Mouse (Mus musculus) Patski (cell line): Measurements from ENCODE around the gene Grn. TPM values are rescaled to one million over a fixed set of nuclear protein-coding genes. Genes with fewer than 3 reads are reported as not detected.
"Not testable (repeated sequence)": the region's sequence is repeated elsewhere in the genome, so short reads cannot be mapped to it uniquely, and the experiment has no call there.

Experiments
- ATAC-seq: fragments of 100-300 bp; one replicate; pipeline ENCODE4 v1.8.0; 2021
- CTCF ChIA-PET: fragments of 350-600 bp; sonication (Branson Sonifier 250); formaldehyde crosslinking; loops from one replicate; lab custom pipeline; 2022; ENCODE audit warnings: inconsistent platforms; lab: Charles Lee
- POLR2A ChIA-PET: fragments of 350-600 bp; sonication (Branson Sonifier 250); formaldehyde crosslinking; loops from one replicate; lab custom pipeline; 2022; ENCODE audit warnings: antibody characterized with exemption, inconsistent platforms; lab: Charles Lee
- DNase-seq: peaks from one replicate; pipeline ENCODE4 v3.0.0-alpha.2; 2011; ENCODE audit warnings: low read depth, low spot score
- H3K27me3 ChIP-seq: fragments of 371-371 bp; one replicate; pipeline ENCODE4 v1.5.1; 2021
- CTCF ChIP-seq: fragments of 100-300 bp; IDR thresholded peaks from one replicate; pipeline ENCODE4 v1.5.1; 2021
- in situ Hi-C: fragments of 300-500 bp; cut with MboI; formaldehyde crosslinking; loops from 3 replicates; pipeline ENCODE4 v1.11.1; 2018; ENCODE audit warnings: low pct_unique_long_range_greater_than_20kb, mixed read lengths
- polyA plus RNA-seq: library from polyadenylated mRNA; unstranded; gene quantifications from one replicate; pipeline ENCODE4 v1.2.3, GENCODE M21; 2021

The Grn gene
- 491 TPM for polyA plus RNA-seq

DNA sequence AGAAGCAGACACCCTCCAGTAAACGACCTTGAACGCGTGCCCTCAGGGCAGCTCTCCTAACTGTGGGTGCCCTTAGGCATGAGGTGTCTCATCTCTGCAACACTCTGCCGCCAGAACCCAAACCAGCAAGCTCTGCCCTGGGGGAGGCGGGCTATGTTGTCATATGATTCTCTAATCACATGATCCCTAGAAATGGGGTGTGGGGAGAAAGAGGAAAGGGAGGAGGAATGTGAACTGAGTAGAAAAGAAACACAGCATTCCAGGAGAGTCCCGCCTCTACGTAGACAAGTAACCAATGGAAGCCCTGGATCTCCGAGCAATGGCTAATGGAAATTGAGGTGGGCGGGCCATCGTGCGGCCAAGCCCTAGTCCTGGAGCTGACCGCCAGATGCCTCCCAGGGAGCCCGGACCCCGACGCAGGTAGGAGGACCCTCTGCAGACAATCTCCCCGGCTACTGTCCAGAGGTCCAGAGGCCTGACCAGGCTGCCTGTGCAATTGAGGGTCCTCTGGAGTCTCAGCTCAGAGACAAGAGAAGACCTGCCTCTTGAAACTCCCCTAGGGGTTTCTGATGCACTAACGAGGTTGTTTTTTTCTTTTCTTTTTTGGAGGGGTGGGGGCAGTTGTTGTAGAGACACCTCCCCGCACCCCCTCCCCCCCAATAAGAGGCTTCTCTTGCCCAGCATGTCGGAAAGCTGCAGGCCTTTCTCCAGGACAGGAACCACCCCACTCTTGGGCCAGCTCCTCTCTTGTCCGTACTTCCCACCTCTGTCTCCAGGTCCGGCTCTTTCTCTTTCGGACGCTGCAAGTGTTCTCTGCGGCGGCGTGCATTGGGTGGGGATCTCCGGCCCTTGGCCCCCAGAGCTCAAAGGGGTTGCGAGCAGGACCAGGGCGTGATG is at the start of gene Grn:
TSS of gene Grn (plus strand) at position 195 of the 897 bp plus-strand sequence.
- no peaks in the 10 kb centered on the region for H3K27me3 ChIP-seq
- DNase-seq, result peak; percentile 86
- ATAC-seq, result peak; percentile 82
- CTCF ChIA-PET, result interaction anchor here (0.7 to 4.7 kb wide), 13 partner anchors 9 to 131 kb away, joined by 3 to 33 read pairs (median 4); partner anchors contain the start of genes Fam171a2 and Ubtf
- no peak for TF ChIP-seq CTCF
- in situ Hi-C loops, result no loop called here
- POLR2A ChIA-PET, result interaction anchor here (0.7 to 2.2 kb wide), 7 partner anchors 9 to 123 kb away, joined by 3 to 23 read pairs (median 3); partner anchors contain the start of gene Ubtf

DNA sequence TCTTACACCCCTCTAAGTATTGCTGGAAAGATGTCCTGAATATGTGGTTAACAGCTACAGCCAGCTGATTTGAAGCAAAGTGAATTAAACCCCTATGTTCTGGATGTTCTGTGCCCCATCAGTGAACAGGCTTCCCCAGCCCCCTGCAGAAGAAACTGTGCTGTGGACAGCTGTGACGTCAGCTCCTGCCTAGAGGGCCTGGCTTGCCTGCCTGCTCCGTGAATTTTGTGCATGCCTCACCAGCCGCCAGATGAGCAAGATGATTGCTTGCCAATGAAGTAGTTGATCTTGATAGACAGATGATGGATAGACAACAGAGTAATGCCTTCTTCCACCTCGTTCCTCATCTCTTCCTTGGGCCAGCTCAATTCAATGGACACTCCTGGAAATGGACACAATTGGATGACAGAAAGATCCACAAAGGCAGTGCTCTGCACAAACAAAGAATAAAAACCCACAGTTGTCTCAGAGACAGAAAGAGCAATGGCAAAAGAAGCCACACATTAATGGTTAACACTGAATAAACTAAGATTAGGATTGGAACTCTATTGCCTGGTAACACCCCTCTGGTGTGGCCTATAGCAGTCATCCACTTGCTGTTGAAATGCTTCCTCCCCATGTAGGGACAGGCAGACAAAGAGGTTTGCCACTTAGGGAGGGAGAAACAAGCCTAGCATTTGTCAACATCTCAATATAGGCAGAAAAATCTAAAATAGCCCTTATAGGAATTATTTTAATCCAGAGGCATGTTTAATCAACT is 48.6 kb upstream of the Grn start:
- TF ChIP-seq CTCF, result no peak
- in situ Hi-C loops, result no loop called here
- CTCF ChIA-PET, result no interaction called here
- POLR2A ChIA-PET, result interaction anchor here (0.6 kb wide), 1 partner anchor 278 kb away, joined by 3 read pairs; no protein-coding TSS in a partner anchor
- no peak for ATAC-seq
- DNase-seq, result no peak
- H3K27me3 ChIP-seq, result peaks cover 3% of the 10 kb centered on the region

DNA sequence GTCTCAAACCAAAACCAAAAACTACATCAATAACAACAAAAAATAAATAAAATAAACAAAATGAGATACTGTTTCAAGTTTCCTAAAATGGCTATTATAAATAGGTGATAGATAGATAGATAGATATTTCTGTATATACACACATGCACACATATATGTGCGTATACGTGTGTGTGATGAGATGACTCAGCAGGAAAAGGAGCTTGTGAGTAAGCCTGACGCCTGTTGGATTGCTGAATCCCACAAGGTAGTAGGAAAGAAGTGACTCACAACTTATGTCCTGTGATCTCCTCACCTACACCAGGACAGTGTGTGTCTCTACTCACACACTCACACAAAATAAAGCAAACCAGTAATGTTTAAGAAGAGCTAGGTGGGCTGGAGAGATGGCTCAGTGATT is 47.3 kb upstream of the Grn start:
- ChIA-PET POLR2A (no interaction called here), CTCF (interaction anchor here (1.0 to 1.2 kb wide), 2 partner anchors 15 to 34 kb away, joined by 3 read pairs; no protein-coding TSS in a partner anchor)
- peaks cover 10% of the 10 kb centered on the region for H3K27me3 ChIP-seq
- TF ChIP-seq CTCF, result no peak
- in situ Hi-C loops, result no loop called here
- no peak for ATAC-seq
- DNase-seq, result no peak

DNA sequence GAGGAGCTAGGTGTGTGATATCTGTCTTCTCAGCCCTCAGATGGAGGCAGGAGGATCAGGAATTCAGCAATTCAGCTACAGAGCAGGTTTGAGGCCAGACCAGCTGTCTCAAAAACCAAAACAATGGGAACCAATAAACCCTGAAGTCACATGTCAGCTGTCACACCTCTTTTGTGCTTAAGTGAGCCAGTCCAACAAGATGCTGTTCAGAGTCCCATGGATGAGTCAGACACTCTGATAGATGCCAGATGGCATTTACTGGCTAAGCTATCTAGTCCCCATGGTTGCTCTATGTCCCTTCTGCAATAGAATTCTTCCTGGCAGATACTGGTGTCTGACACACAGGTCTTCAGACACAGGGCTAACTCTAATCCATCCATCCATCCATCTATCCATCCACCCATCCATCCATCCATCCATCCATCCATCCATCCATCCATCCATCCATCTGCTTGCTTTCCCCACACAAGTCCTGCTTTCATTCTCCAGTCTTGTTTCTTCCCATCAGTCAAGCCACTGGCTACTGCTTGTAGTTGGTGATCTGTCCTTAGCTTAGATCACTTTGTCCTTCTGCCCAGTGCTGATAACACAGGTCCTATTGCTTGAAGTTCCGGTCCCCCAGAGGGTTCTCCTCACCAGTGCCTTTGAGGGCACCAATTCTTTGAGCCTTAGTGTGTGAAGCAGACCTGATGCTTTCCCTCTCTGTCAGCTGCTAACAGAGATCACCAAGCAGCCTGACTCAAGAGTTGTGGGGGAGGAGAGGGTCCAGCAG is 46.6 kb upstream of the Grn start:
- POLR2A ChIA-PET, result no interaction called here
- peaks cover 12% of the 10 kb centered on the region for H3K27me3 ChIP-seq
- no peak for ATAC-seq
- no peak for DNase-seq
- in situ Hi-C loops, result no loop called here
- CTCF ChIA-PET, result interaction anchor here (1.0 to 1.2 kb wide), 2 partner anchors 16 to 34 kb away, joined by 3 read pairs; no protein-coding TSS in a partner anchor
- no peak for TF ChIP-seq CTCF

DNA sequence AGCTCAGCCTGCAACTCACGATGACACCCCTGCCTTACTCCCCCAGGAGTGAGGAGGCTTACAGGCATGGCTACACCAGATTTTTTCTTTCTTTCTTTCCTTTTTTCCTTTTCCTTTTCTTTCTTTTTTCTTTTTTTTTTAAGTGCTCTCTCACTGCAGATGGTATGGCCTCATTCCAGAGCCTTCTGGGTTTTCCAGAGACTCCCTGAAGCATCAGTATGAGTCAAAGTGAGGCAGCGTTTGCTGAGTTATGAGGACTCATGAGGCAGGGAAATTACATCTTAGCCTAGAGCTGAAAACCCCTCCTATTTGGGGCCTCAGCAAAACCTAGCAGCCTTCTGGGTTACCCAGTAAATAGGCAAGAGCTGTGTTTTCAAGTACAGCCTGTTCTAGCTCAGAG is 45.7 kb upstream of the Grn start:
- ATAC-seq (no peak), DNase-seq (no peak)
- ChIA-PET CTCF (no interaction called here), POLR2A (interaction anchor here (0.6 kb wide), 1 partner anchor 14 kb away, joined by 3 read pairs; no protein-coding TSS in a partner anchor)
- in situ Hi-C loops, result no loop called here
- peaks cover 12% of the 10 kb centered on the region for H3K27me3 ChIP-seq
- TF ChIP-seq CTCF, result no peak

DNA sequence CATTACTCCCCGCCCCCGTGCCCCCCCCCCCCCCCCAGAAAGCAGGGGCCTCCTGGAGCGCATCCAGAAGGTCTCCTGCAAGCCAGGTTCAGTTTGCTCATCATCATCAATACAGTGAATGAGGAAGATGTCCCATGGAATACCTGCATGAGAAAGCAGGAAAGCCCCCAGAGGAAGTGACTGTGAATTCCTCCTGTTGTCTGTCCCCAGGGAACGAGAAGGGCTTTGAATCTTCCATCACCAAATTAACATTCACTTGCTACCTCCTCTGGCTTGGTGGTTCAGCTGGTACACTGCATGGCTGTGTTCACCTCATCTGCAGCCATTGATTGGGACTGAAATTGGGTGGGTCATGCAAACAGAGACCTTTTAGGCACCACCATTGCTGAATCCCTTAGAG is 45.0 kb upstream of the Grn start:
- no peak for TF ChIP-seq CTCF
- peaks cover 14% of the 10 kb centered on the region for H3K27me3 ChIP-seq
- DNase-seq, result no peak
- in situ Hi-C loops, result no loop called here
- POLR2A ChIA-PET, result interaction anchor here (0.6 kb wide), 1 partner anchor 13 kb away, joined by 3 read pairs; no protein-coding TSS in a partner anchor
- ATAC-seq, result no peak
- CTCF ChIA-PET, result no interaction called here

DNA sequence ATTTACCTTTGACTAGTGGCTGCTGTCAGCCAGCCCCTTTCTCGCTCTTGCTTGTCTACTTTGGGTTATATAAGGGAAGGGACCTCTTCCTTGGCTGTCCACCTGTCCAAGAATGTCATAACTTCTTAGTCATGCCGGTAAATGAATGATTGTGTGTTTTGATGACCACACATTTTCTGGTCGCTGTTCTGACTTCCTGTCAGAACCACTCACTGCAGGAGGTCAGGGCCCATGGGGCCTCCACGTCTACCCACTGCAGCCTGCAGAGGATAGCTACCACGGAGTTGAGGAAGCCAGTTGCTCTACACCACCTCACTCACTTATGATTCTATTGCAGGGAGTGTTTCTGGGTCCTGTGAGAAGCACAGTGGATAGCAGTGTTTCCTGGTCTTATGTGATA is 44.0 kb upstream of the Grn start:
- ChIA-PET POLR2A (no interaction called here), CTCF (no interaction called here)
- in situ Hi-C loops, result no loop called here
- peaks cover 21% of the 10 kb centered on the region for H3K27me3 ChIP-seq
- no peak for TF ChIP-seq CTCF
- ATAC-seq (no peak), DNase-seq (no peak)

DNA sequence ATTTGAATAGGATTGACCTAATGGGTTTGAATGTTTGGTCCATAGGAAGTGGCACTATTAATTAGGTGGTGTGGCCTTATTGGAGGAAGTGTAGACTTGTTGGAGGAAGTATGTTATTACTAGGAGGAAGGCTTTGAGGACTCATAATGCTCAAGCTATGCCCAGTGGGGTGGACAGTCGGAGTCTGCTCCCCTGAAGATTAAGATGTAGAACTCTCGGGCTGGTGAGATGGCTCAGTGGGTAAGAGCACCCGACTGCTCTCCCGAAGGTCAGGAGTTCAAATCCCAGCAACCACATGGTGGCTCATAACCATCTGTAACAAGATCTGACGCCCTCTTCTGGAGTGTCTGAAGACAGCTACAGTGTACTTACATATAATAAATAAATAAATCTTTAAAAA is 40.7 kb upstream of the Grn start:
- not testable (repeated sequence) for ATAC-seq

DNA sequence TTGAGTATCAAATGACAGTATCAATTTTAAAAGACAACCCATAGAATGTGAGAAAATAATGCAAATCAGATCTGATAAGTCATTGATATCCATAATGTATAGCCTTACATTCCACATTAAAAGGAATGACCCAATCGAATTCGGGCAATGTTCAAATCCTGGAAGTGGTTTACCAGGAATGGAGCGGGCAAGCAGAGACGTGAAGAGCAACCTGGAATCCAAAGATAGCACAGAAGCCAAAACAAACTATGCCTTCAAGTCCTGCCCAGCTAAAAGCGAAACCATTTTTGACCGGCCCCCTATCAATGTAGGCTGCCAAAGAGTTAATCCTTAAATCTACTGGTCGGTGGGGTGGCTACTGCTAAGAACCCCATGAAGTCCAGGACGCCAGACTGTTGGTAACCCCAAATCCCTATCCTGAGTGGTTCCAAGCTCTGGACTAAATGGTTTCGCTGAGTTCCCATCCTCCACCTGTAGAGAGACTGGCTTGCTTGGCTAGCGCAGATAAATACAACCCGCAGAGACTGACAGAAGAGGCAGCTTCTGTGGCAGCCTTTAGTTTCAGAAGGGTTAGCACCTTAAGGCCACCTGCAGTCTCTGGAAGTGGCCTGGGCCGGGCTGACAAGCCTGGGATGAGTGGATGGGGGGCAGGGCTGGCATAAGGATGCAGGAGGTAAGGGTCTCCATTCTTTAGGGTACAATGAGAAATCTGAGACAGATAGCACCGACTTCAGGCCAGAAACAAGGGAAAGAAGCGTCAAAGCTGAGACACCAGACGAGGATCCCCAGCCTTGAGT is 37.5 kb upstream of the Grn start:
- in situ Hi-C loops, result no loop called here
- H3K27me3 ChIP-seq, result peaks cover 17% of the 10 kb centered on the region
- DNase-seq (no peak), ATAC-seq (no peak)
- CTCF ChIA-PET, result no interaction called here
- TF ChIP-seq CTCF, result no peak
- POLR2A ChIA-PET, result interaction anchor here (0.5 to 1.4 kb wide), 2 partner anchors 73 kb away, joined by 3 to 4 read pairs; partner anchors contain the start of gene Ubtf

More for the DNA sequence above, 40.7 kb upstream of the Grn start:
- DNase-seq, POLR2A ChIA-PET, in situ Hi-C loops, CTCF ChIA-PET: not testable (repeated sequence)
- peaks cover 25% of the 10 kb centered on the region for H3K27me3 ChIP-seq
